Mouse (Mus musculus): ENCODE data around the gene Wdr17.
"Not testable (repeated sequence)": the region's sequence is repeated elsewhere in the genome, so short reads cannot be mapped to it uniquely, and the experiment has no call there.

Gene Wdr17

DNA sequence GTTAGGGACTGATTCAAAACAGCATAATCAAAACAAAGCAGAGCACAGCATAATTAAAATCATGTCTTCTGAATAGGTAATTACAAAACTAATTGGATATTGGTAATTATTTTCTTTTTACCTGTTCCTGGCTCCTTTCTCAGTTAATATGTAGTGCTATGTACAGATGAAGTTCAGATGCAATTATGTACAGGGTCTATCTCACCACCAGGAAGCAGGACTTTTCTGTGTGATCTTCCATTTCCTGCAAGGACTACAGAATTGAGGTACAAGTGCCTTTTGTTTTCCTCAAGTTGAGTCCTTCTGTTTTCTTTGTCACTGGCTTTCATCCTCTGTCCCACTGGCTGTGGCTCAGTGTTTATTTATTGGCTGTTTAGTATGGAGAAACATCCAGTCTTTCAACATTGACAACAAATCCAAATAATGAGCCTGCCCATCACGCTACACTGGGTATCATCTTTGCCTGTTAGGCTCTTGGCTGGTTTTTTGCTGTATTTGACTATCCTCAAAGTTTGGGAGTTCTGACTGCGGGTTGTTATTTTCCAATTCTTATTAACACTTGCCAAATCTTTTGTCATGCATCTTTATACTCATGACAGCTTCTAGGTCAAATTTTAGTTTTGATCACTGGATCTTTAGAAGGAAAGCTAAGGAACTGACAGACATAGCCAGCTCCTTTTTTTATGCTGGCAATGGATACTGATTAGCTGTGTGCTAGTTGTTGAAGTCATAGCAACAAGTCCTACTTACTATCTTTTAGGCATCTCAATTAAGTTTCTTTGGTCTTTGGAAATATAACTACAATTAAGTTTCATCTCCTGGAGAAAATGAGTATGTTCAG lies 94.9 kb downstream of the Wdr17 start:
- no peak for DNase-seq

DNA sequence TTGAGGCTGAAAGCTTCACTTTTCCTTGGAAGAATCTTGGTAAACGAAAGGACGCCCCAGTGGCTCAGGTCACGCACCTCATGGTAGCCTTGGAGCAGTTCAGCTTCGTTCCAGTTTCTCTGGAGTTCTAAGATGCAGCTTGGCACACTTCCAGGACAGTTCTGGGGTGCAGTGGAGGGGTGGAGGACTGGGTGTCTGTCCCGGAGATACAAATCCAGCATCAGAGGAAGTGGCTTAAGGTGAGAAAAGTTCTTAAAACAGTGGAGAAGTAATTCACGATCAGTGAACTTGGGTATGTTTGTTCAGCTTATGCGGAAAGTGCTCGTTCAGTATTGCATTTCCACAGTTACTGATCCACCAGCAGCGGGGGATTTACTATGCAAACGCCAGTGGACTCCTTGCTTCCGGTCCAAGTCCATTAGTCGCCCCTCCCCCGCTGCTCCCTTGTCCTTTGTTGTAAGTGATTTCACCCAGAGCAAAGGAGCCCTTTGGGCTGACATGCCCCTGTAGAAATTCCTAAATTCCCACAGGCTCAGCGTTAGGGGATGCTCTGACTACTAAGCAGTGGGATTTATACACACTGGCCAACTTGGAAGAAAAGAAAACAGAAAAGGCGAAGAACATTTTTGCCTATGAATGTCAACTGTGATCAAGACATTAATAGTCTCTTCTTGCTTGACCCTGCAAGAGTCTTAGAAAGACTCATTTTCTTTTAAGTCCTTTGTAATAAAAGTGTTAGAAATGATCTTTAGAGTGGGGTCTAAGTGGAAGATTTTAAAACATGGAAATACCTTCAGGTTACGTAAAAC lies 106.6 kb downstream of the Wdr17 start:
- DNase-seq, result peak; percentile 40

DNA sequence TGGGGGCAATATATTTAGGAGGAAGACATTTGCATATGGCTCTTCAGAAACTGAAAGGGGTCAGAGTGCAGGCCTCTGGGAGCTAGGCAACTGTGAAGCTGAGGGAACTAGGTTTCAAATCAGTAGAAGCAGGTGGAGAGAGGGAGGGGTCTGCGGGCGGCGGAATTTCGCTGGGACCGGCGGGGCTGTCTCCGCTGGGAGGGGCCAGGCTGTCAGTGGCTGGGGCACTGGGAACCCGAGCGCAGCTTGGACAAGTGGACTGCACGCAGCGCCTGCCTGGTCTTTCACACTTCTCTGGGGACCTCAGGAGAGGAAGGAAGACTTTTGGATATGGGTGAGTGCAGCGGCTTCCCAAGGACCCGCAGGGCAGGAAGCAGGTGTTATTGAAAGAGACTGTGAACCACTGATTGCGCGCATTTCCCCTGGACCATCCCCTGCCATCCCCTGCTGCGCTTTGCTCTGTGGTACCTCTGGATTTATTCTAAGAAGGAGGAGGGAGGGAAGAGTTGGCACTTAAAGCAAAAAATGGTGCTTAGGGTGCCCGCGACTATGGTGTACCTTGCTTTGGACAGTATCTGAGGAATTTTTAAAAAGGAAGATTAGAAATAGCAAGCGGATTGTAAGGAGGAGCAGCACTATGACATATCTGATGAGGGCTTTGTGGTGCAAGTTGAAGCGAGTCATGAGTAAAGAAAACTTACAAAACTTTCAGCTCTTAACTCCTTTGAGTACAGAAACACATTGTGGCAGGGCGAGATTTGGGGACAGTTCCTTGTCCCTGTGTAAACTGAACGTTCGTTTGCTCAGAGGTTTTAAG lies 107.5 kb downstream of the Wdr17 start:
- peak; percentile 18 for DNase-seq

DNA sequence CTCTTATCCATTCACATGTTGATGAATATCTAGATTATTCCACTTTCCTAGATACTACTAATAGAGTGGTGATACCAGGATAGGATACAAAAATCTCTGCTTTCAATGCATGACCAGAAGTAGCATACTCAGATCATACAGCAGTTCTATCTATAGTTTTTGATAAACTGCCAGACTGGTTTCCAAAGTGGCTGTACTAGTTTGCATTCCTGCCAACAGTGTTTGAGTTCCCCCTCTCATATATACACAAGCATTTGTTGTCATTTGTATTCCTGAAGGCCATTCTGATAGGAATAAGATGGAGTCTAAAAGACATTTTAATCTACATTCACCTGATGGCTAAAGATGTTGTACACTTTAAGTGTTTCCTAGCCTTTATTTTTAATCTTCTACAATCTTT lies 110.0 kb downstream of the Wdr17 start:
- DNase-seq, result no peak

DNA sequence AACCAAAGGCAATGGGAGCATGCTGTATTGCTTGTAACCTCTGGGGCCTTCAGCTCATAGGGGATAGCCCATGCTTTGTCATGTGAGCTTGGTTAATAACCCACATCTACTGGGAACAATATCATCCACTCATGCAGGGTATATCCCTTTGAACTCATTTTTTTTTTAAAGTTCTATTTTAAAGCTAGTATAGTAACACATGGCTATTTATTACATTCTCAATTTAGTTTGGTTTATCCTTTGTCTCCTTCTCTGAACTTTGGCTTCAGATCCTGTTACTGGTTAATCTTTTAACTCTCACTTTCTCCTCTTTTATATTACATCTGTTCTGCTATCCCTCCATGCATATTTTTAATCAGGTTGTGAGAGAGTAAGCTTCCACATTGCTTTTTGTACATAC lies 110.7 kb downstream of the Wdr17 start:
- no peak for DNase-seq

DNA sequence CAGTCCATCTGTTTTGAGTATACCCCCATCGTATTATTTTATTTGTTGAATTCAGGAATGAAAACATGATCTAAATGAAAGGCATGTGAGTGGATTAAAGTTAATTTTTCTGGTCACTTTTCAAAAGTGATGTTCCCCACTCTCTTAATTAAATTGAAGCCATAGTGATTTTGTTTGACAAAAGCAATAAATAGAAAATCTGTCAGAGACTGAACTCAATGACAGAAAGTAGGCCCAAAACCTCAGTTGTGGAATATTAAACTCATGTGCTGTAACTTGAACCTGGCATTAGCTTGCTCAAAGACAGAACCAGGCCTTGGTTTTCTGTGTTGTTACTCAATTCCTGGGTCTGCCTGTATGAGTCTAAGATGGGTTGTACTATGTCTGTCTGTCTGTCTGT lies 129.3 kb downstream of the Wdr17 start:
- DNase-seq, result no peak

DNA sequence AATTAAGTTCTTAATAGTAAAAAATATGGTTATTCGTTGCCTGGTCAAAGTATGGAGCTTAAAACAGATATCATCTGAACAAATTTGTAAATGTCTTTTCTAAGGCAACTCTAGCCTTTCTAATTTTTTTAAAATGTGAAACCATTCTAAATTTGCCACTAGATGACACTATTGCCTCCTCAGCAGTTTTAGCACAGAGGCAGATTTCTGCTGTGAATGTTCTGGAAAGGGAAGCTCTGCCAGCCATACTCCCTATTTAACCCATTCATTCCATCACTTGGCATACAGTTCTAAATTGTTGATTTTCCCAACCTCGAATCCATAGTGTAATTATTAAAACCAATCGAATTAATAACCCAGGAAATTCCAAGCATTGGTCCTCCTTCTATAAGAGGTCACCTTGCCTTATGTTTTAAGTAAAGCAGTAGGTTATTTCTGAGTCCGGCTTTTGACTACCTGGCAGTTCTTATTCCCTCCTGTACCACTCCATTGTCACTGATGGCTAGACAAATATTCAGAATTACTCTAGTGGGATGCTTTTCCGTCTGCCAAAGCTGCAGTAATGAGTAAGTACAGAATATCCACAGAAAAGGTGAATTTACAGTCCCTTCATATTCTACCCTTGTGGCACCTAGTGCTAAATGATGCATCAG lies 150.2 kb downstream of the Wdr17 start:
- no peak for DNase-seq

DNA sequence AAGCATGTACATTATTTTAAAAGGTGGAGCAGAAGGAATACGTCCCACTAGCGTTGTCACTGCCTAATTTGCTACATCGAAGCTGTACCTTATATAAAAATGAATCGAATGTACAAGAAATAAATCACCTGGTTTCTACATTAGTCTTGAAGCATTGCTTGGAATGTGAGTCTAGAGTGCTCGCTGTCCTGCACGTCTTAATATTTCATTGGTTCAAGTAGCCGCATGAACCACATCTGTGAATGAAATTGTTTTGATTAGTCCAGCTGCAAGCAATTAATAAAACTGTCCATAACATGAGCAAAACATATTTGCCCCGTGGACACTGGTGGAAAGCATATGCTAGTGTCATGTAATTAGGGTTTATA lies 162.3 kb downstream of the Wdr17 start:
- DNase-seq, result no peak

DNA sequence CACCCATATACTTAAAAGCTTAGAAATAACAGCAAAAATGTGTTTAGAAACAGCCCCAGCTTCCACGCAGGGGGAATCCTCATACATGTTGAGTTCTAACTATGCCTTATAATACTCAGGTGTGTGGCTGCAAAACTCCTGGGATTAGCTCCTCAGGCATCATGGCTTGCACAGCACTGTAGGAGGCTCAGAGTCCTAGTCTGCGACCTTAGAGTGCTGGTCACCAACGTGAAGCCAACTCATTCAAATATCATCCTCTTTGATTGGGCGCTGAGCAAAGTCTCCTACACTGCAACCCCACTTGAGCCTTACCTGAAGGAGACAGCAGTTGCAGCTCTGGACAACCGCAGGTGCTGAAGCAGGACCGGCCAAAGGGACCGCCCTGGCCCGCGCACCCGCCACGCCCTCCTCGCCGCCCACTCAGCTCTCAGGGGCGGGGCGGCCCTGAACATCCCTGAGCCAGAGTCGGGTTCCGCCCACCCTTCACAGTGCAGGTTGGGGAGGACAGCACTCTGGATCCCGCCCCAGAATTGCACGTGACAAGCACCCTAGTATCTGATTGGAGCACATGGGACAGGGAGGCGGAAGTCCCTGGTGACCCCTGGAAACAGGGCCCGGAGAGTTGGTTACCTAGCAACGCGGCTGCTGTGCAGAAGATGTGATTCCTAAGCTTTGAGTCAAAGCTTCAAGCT lies 162.9 kb downstream of the Wdr17 start:
- DNase-seq, result peak; percentile 69

DNA sequence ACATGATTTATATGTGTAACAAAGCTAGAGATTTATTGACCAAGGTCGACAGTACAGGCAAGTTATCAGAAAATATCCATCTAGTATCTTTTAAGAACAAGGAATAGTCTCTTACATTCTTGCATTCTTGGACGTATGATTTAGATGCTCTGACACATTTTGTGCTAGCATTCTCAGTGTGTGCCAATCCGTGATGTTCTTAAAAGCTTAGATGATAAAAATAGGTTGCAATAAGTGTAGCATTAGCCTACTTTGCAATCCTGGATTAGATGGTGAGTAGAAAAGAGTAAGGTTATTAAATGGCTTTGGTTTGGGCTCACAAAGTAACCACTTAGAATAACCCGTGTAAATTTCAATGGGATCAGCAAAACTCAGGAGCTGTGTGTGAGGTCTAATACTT lies 168.5 kb downstream of the Wdr17 start:
- no peak for DNase-seq

DNA sequence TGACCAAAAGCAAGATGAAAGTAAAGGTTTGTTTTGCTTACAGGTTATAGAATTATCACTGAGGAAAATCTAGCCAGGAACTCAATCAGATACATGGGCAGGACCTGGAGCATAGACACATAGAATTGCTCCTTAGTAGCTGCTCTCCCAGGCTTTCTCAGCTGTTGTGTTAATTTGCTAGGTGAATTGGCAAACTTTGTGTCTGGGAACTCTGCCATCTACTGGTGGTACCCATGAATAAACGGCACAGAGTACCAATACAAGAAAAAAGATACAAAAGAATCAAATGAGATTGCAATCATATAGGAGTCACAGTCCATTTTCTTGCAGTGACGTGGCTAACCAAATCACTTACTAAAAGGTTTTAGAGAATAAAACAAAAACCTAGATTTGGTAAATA lies 181.2 kb downstream of the Wdr17 start:
- DNase-seq, result no peak

DNA sequence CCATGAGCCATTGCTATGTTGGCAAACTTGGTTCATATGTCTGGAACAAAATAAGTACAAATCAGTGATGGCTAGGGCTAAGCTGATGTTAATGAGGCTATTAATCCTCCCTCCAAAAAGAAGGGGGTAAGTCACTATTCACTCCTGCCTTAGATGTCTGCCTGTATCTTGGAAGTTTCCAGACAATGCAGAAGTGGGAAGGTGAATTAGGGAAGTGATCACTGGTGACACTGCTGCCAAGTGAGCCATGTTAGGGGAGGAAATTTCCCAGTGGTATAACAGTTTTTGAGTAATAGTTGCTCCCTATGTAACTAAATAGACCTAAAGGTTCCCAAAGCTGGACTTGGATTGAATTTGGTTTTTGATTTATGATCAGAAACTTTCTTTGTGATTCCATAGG lies 215.2 kb downstream of the Wdr17 start:
- DNase-seq, result no peak

DNA sequence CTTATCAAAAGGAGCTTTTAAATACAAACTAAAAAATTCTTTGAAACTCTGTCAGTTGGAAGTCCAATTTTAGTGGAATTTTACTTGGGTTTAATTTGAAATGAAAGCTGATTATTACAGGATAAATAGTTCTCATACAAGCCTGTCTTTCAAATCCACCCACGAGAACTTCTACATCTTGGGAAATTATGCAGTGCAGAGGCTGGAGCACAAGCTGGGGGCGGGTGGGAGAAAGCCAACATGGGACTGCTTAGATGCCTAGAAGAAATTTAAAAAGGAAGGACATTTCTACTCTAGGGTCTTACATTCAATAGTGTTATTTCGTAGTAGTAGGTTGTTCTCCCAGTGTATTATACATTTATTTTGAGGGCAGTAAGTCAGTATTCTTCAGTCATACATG lies 219.2 kb downstream of the Wdr17 start:
- no peak for DNase-seq

DNA sequence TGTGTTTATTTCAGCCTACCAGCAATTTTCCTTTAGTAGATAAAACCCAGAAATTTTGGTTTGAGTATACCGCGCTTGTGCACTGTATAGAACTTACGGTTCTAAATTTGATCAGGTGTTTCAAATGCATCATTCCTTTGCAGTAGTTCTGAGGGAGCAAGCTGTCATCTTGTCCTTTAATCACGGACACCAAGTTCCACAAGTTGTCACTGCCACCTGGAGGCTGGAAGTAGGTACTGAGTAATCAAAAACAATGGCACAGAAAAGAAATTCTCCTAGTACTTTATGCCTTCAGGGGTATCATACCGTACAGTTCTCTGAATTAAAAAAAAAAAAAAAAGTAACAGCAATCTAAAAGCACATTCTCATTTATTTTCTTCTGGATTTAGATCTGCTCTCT lies 226.3 kb downstream of the Wdr17 start:
- DNase-seq, result peak; percentile 29

DNA sequence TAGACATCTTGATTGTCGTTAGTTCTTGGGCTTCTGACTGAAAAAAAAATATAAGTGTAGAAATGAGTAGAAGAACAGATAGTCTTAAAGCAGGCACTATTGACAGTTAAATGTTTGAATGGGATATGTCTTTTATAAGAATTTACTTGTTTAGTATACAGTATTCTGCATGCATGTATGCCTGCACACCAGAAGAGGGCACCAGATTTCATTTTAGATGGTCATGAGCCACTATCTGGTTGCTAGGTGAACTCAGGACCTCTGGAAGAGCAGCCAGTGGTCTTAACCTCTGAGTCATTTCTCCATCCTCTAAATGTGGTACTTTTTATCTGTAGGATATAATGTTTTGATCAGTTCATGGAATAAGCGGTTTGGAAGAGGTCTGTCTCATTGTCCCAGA lies 227.3 kb downstream of the Wdr17 start:
- DNase-seq, result no peak

DNA sequence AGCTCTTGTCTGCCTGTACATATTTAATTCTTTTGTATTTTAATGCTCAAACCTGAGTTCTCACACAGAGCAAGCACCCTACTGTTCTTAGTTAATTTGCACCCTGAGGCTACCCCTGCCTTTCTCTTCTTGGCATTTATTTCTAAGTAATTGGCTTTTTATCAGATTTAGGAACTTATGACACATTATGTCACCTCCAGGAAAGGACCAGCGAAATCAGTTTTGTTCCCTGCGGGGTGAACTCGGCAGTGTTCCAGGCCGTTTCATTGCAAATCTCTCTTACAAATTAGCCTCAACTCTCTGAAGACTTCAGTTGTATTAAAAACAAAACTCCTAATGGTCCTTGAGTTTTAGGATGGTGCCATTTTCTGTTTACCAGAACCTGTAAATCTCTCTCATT lies 248.3 kb downstream of the Wdr17 start:
- no peak for DNase-seq

DNA sequence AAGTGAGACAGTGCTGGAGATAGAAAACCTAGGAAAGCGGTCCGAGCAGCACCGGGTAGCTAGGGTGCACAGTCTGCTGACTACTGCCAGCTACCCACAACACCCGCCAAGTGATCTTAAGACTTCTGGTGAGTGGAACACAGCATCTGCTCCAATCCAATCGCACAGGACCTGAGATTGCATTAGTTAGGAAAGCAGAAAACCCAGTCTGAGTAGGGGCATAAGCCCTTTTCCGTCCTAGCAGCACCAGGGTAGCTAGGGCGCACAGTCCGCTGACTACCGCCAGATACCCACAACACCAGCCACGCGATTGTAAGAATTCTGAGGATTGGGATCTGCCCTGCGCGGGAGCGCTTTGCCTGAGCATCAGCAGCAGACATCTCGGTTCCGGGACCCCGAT lies 270.3 kb downstream of the Wdr17 start:
- not testable (repeated sequence) for DNase-seq

DNA sequence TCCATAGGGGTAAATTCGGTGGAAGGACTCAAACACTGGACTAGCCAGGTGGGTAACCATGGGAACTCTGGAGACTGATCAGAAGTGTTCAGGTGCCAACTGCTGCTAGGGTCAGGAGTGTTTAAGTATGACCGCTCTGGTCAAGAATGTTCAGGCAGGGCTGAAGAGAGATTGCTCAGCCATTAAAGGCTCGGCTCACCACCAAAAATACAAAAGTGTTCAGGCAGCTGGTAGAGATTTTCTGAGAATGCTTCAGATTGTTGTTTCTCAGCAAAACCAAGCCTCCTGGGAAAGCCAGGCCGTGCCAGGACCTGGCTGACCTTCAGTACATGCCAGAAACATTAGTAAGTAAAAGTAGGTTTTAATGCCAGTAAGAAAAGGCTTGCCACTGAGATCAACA lies 276.7 kb downstream of the Wdr17 start:
- DNase-seq, result no peak

DNA sequence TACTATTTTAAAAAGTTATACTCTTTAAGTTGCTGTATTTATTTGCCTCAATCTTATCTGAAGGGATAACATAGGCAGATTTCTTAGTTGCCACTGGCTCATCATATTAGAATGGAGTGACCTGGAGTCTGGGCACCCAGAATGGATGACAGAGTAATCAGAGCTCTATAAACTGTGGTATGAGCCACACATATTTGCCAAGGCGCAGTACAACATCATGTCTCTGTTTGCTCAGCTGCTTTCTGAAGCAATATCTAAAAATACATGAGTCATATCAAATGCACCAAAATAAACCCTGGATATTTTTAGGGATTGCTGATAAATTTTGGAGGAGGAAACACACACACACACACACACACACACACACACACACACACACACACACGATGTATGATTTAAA lies 277.6 kb downstream of the Wdr17 start:
- no peak for DNase-seq

DNA sequence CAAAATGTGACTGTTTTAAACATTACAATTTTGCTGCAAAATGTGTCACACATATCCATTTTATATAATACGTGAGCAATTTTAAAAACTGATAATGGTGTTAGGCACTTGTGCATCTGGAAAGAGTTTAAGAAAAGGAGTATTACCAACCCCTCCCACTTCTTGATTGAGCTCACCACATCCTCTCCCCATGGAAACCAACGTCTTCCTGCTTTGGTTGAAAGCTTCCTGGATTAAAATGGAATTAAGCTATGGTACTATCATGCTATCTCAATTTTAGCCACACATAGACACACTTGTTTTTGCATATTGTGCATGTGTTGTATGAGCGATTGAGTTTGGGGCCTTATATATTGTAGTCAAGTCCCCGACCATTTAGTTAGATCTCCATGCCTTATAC lies 283.5 kb downstream of the Wdr17 start:
- no peak for DNase-seq

DNA sequence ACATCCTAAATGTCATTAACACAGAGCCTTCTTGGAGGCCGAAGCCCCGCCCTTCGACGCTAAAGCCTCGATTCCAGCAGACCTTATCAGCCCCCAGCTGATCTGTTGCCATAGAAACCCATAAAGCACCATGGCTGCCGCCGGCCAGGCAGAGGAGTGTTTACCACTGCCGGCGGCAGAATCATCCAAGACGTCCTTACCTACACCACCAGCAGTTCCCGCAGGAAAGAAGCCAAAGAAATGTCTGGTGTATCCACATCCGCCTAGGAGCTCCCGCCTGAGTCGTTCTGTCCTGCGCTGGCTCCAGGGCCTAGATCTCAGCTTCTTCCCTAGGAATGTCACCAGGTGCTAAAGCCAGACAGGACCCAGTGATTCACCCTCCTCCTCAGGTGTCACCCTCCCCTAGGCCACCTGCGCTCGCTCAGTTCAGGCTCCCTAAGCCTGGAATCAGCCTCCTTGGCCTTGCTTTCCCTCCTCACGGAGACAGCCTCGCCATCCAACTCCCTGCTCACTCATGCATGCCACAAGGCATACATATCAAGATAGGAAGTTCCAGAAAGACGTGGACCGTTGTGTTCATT lies 286.2 kb downstream of the Wdr17 start, which contains the start of gene Spata4:
TSS of gene Spata4 (plus strand) at position 111 of the 581 bp plus-strand sequence.
- peak; percentile 60 for DNase-seq

DNA sequence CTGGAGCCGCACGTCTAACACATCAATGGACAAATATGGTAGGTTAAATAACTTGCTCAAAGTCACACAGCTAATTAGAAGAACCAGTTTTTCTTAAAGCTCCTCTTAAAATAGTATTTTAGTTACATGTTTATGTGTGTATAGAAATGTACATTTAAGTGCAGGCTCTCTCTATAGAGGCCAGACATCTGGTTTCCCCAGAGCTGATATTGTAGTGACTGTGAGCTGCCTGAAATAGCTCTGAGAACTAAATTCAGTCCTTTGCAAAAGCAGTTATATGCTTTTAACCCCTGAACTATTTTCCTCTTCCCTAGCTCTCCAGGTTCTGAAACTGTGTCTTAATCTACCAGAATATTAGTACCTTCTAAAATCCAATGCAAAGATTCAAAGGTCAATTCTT lies 289.6 kb downstream of the Wdr17 start:
- DNase-seq, result no peak
